Mouse (Mus musculus): ENCODE data around the gene Papss1.

DNA sequence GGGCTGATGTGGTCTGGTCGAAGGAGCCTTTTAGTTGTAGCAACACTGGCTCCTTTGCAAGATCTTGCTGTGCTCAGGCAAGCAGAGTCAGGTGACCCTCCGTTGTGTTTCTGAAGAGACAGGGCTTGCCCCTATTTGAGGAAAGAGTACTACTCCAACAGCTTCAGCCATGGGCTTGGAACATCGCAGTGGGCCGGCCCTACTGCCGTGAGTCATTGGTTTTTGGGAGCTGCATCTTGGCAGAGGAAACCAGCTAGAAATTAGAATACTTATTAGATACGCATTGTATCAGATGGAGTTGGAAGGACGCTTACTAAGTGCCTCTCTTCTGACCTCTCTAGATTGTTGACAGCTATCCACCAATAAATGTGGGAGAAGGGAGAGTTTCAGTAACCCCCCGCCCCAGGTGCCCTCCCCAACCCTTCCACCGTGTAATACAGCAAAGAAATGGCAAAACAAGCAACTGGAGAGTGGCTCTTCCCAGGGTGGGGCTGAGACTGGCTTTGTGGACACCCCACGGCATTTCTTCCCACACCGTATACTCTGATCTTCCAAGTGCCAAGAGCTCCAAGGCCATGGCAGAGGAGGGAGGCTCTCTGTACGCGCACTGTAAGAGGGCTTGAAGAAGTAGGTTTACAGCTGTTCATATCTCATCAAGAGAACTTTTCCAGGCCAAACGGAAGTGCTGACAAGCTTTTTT, 31.1 kb downstream of the Papss1 start:
- TF ChIP-seq CTCF (conservative IDR thresholded peaks at IDR 0.05; ENCODE audit: insufficient read depth, insufficient read length, low read depth, low read length) (no peak), POLR2A (IDR thresholded peaks at IDR 0.05; ENCODE audit: low read depth, low read length) (no peak)
